Mouse (Mus musculus) C2C12 (cell line): Measurements from ENCODE around the gene Olfr875. TPM values are rescaled to one million over a fixed set of nuclear protein-coding genes. Genes with fewer than 3 reads are reported as not detected.
"Not testable (repeated sequence)": the region's sequence is repeated elsewhere in the genome, so short reads cannot be mapped to it uniquely, and the experiment has no call there.

Source experiments
- H3K27me3 ChIP-seq: one replicate; pipeline ENCODE4 v1.6.1; 2011; ENCODE audit not compliant: control insufficient read depth, insufficient read depth, insufficient read length
- H3K36me3 ChIP-seq: one replicate; pipeline ENCODE4 v1.6.1; 2011; ENCODE audit not compliant: control insufficient read depth, insufficient read depth
- H3K4me3 ChIP-seq: one replicate; pipeline ENCODE4 v1.5.1; 2011; ENCODE audit warnings: mild to moderate bottlenecking, control low read depth; ENCODE audit not compliant: poor library complexity, insufficient read depth, severe bottlenecking
- H3K79me2 ChIP-seq: one replicate; pipeline ENCODE4 v1.6.1; 2011; ENCODE audit not compliant: control insufficient read depth, insufficient read depth
- H3K79me3 ChIP-seq: one replicate; pipeline ENCODE4 v1.6.1; 2011; ENCODE audit warnings: low read depth, control low read depth
- H3ac ChIP-seq: one replicate; pipeline ENCODE3; 2011; ENCODE audit warnings: low read depth; ENCODE audit not compliant: control insufficient read depth, insufficient read length
- CEBPB ChIP-seq: IDR thresholded peaks from one replicate; pipeline ENCODE4 v1.6.1; 2011; ENCODE audit warnings: low read depth, mild to moderate bottlenecking, control low read depth, moderate library complexity
- CTCF ChIP-seq: IDR thresholded peaks from one replicate; pipeline ENCODE4 v1.5.1; 2011; ENCODE audit not compliant: control insufficient read depth, insufficient read depth, insufficient read length
- FOSL1 ChIP-seq: IDR thresholded peaks from one replicate; pipeline ENCODE4 v1.8.0; 2011; ENCODE audit warnings: mild to moderate bottlenecking, low read length; ENCODE audit not compliant: poor library complexity, insufficient read depth, severe bottlenecking
- MAX ChIP-seq: IDR thresholded peaks from one replicate; pipeline ENCODE4 v1.6.1; 2011; ENCODE audit warnings: mild to moderate bottlenecking, control low read depth
- MYOD1 ChIP-seq: IDR thresholded peaks from one replicate; pipeline ENCODE4 v1.6.1; 2011; ENCODE audit warnings: low read depth; ENCODE audit not compliant: control insufficient read depth, insufficient read length
- MYOG ChIP-seq: IDR thresholded peaks from one replicate; pipeline ENCODE4 v1.6.1; 2011; ENCODE audit not compliant: control insufficient read depth, insufficient read length; ENCODE audit errors: extremely low read depth
- USF1 ChIP-seq: IDR thresholded peaks from one replicate; pipeline ENCODE4 v1.6.1; 2011; ENCODE audit warnings: low read depth, mild to moderate bottlenecking, control low read depth, moderate library complexity
- polyA plus RNA-seq: library from polyadenylated mRNA; unstranded; fragments of >200 nt; fragmentation: generic; extraction: Trizol; gene quantifications from one replicate; pipeline ENCODE4 v1.2.1, GENCODE M21; 2012; ENCODE audit warnings: missing spikeins

Gene Olfr875
- polyA plus RNA-seq, 1 experiment, result not detected

GRCm38 (mm10) chr9:37752006-37752405 lies 19.7 kb upstream of the Olfr875 start:
- H3K27me3 ChIP-seq, result no peaks in the 10 kb centered on the region
- H3ac ChIP-seq, result no peak overlapping the region
- H3K4me3 ChIP-seq, result no peak overlapping the region
- H3K79me3 ChIP-seq, result no peaks in the 10 kb centered on the region
- no peaks in the 10 kb centered on the region for H3K79me2 ChIP-seq
- H3K36me3 ChIP-seq, result no peaks in the 10 kb centered on the region
- TF ChIP-seq MAX (no peak), USF1 (no peak), MYOD1 (no peak), CTCF (no peak)

GRCm38 (mm10) chr9:37761728-37762127 lies 9.9 kb upstream of the Olfr875 start:
- Histone ChIP-seq H3K36me3 (no peaks in the 10 kb centered on the region), H3K79me2 (no peaks in the 10 kb centered on the region), H3K4me3 (no peak overlapping the region), H3ac (no peak overlapping the region), H3K79me3 (no peaks in the 10 kb centered on the region), H3K27me3 (no peaks in the 10 kb centered on the region)
- TF ChIP-seq CEBPB (no peak), USF1 (no peak), FOSL1 (no peak), MYOG (no peak), MYOD1 (no peak), CTCF (no peak), MAX (no peak)

- Histone ChIP-seq H3ac (no peak overlapping the region), H3K79me2 (no peaks in the 10 kb centered on the region), H3K27me3 (no peaks in the 10 kb centered on the region)
Measured at GRCm38 (mm10) chr9:37762541-37762940, 9.1 kb upstream of the Olfr875 start.

GRCm38 (mm10) chr9:37770661-37771060 lies 996 bp upstream of the Olfr875 start:
- no peak overlapping the region for H3ac ChIP-seq
- H3K27me3 ChIP-seq, result no peaks in the 10 kb centered on the region
- H3K4me3 ChIP-seq, result no peak overlapping the region
- H3K79me3 ChIP-seq, result no peaks in the 10 kb centered on the region
- no peaks in the 10 kb centered on the region for H3K36me3 ChIP-seq
- no peaks in the 10 kb centered on the region for H3K79me2 ChIP-seq
- TF ChIP-seq MYOD1, result no peak

More at GRCm38 (mm10) chr9:37762541-37762940, 9.1 kb upstream of the Olfr875 start:
- H3K79me3 ChIP-seq, result no peaks in the 10 kb centered on the region
- no peak for TF ChIP-seq CEBPB
- TF ChIP-seq MYOD1, result no peak
- TF ChIP-seq MYOG, result no peak
- TF ChIP-seq CTCF, result no peak
- TF ChIP-seq FOSL1, result no peak
- TF ChIP-seq USF1, result no peak
- no peak for TF ChIP-seq MAX
- no peaks in the 10 kb centered on the region for H3K36me3 ChIP-seq
- no peak overlapping the region for H3K4me3 ChIP-seq

GRCm38 (mm10) chr9:37782766-37783260 lies 11.2 kb downstream of the Olfr875 start:
- TF ChIP-seq MYOD1 (no peak), CTCF (no peak), MYOG (no peak), USF1 (no peak), MAX (no peak), FOSL1 (no peak), CEBPB (no peak)
- Histone ChIP-seq H3K36me3 (no peaks in the 10 kb centered on the region), H3ac (no peak overlapping the region), H3K27me3 (no peaks in the 10 kb centered on the region), H3K4me3 (no peak overlapping the region), H3K79me3 (no peaks in the 10 kb centered on the region), H3K79me2 (no peaks in the 10 kb centered on the region)

- not testable (repeated sequence) for H3K27me3 ChIP-seq, H3K79me2 ChIP-seq, H3K79me3 ChIP-seq, H3K36me3 ChIP-seq, H3K4me3 ChIP-seq, H3ac ChIP-seq
Measured at GRCm38 (mm10) chr9:37783394-37784387, 12.0 kb downstream of the Olfr875 start.
